Mouse (Mus musculus): ENCODE measurements around the gene Hemgn.

Gene Hemgn

GRCm38 (mm10) chr4:46412113-46412512, 1.2 kb downstream of the Hemgn start:
- DNase-seq (ENCODE audit: low spot score in 2 of 2) = no peak

- DNase-seq (ENCODE audit: low spot score in 2 of 2) = no peak
These were observed 1.8 kb downstream of the Hemgn start for GRCm38 (mm10) chr4:46411489-46411888.

GRCm38 (mm10) chr4:46410677-46411076, 2.6 kb downstream of the Hemgn start:
- DNase-seq (ENCODE audit: low spot score in 2 of 2) = no peak

GRCm38 (mm10) chr4:46406966-46407703, 6.2 kb downstream of the Hemgn start:
- no peak for DNase-seq (ENCODE audit: low spot score in 2 of 2)

- DNase-seq (ENCODE audit: low spot score in 2 of 2) = no peak
These were observed 9.1 kb downstream of the Hemgn start for GRCm38 (mm10) chr4:46404042-46404795.

GRCm38 (mm10) chr4:46398839-46399238, 14.5 kb downstream of the Hemgn start:
- DNase-seq (ENCODE audit: low spot score in 2 of 2) = no peak

GRCm38 (mm10) chr4:46395736-46396135, 17.6 kb downstream of the Hemgn start:
- DNase-seq (ENCODE audit: low spot score in 2 of 2) = no peak

- no peak for DNase-seq (ENCODE audit: low spot score in 2 of 2)
These were observed 18.9 kb downstream of the Hemgn start for GRCm38 (mm10) chr4:46394388-46394787.

- peak; percentile 46 to 66 for DNase-seq (ENCODE audit: low spot score in 2 of 2)
These were observed 22.8 kb downstream of the Hemgn start for GRCm38 (mm10) chr4:46390390-46390970.

GRCm38 (mm10) chr4:46389612-46390341, 23.5 kb downstream of the Hemgn start:
- no peak for DNase-seq (ENCODE audit: low spot score in 2 of 2)

GRCm38 (mm10) chr4:46389013-46389611, 24.2 kb downstream of the Hemgn start, which contains the start of gene Trmo:
Gene Trmo (minus strand): TSS chr4:46389437.
- peak; percentile 88 to 91 for DNase-seq (ENCODE audit: low spot score in 2 of 2)

GRCm38 (mm10) chr4:46388556-46388955, 24.8 kb downstream of the Hemgn start:
- no peak for DNase-seq (ENCODE audit: low spot score in 2 of 2)

- DNase-seq (ENCODE audit: low spot score in 2 of 2) = peak; percentile 62 to 69
These were observed 38.4 kb downstream of the Hemgn start for GRCm38 (mm10) chr4:46374869-46375368.

- no peak for DNase-seq (ENCODE audit: low spot score in 2 of 2)
These were observed 38.9 kb downstream of the Hemgn start for GRCm38 (mm10) chr4:46374455-46374854.

- DNase-seq (ENCODE audit: low spot score in 2 of 2) = peak in 1 of 2 experiments; percentile 53
These were observed 42.3 kb downstream of the Hemgn start for GRCm38 (mm10) chr4:46371030-46371429.

GRCm38 (mm10) chr4:46370406-46370805, 42.9 kb downstream of the Hemgn start:
- no peak for DNase-seq (ENCODE audit: low spot score in 2 of 2)

GRCm38 (mm10) chr4:46369070-46369469, 44.2 kb downstream of the Hemgn start:
- no peak for DNase-seq (ENCODE audit: low spot score in 2 of 2)

GRCm38 (mm10) chr4:46367487-46367959, 45.8 kb downstream of the Hemgn start:
- DNase-seq (ENCODE audit: low spot score in 2 of 2) = no peak

- no peak for DNase-seq (ENCODE audit: low spot score in 2 of 2)
These were observed 48.9 kb downstream of the Hemgn start for GRCm38 (mm10) chr4:46364360-46364759.

- DNase-seq (ENCODE audit: low spot score in 2 of 2) = no peak
These were observed 52.0 kb downstream of the Hemgn start for GRCm38 (mm10) chr4:46361258-46361657.
